Mouse (Mus musculus): ENCODE measurements around the gene Nfrkb. TPM values are rescaled to one million over a fixed set of nuclear protein-coding genes. Genes with fewer than 3 reads are reported as not detected.

The Nfrkb gene
- total RNA-seq, 2 experiments from 2014 or later: 8.8 to 11.4 TPM

- intact Hi-C loops (cut with DNase I): loop anchor here (10.0 kb wide), 1 partner anchor 126 kb away; no protein-coding TSS in a partner anchor
- DNase-seq (ENCODE audit: low spot score): no peak
These were observed 32.8 kb downstream of the Nfrkb start for GRCm38 (mm10) chr9:31418821-31419220.

- intact Hi-C loops (cut with DNase I): no loop called here
- DNase-seq (ENCODE audit: low spot score): no peak
These were observed 36.2 kb downstream of the Nfrkb start for GRCm38 (mm10) chr9:31422143-31422542.

- DNase-seq (ENCODE audit: low spot score): no peak
- intact Hi-C loops (cut with DNase I): no loop called here
These were observed 43.0 kb downstream of the Nfrkb start for GRCm38 (mm10) chr9:31428971-31429370.

- DNase-seq (ENCODE audit: low spot score): no peak
- intact Hi-C loops (cut with DNase I): no loop called here
These were observed 44.0 kb downstream of the Nfrkb start for GRCm38 (mm10) chr9:31430011-31430410.

GRCm38 (mm10) chr9:31431751-31432150 lies 45.8 kb downstream of the Nfrkb start:
- intact Hi-C loops (cut with DNase I): no loop called here

GRCm38 (mm10) chr9:31432336-31432975 lies 46.5 kb downstream of the Nfrkb start:
- intact Hi-C loops (cut with DNase I): no loop called here
- DNase-seq (ENCODE audit: low spot score): no peak

More at GRCm38 (mm10) chr9:31431751-31432150, 45.8 kb downstream of the Nfrkb start:
- DNase-seq (ENCODE audit: low spot score): no peak

- intact Hi-C loops (cut with DNase I): no loop called here
- DNase-seq (ENCODE audit: low spot score): no peak
These were observed 47.4 kb downstream of the Nfrkb start for GRCm38 (mm10) chr9:31433431-31433830.

- DNase-seq (ENCODE audit: low spot score): no peak
- intact Hi-C loops (cut with DNase I): no loop called here
These were observed 49.4 kb downstream of the Nfrkb start for GRCm38 (mm10) chr9:31435415-31435814.

- intact Hi-C loops (cut with DNase I): no loop called here
- no peak for DNase-seq (ENCODE audit: low spot score)
These were observed 51.9 kb downstream of the Nfrkb start for GRCm38 (mm10) chr9:31437861-31438260.

GRCm38 (mm10) chr9:31438834-31439233 lies 52.8 kb downstream of the Nfrkb start:
- intact Hi-C loops (cut with DNase I): no loop called here
- DNase-seq (ENCODE audit: low spot score): no peak

GRCm38 (mm10) chr9:31439341-31439740 lies 53.3 kb downstream of the Nfrkb start:
- DNase-seq (ENCODE audit: low spot score): no peak
- intact Hi-C loops (cut with DNase I): no loop called here

GRCm38 (mm10) chr9:31440366-31440765 lies 54.4 kb downstream of the Nfrkb start:
- intact Hi-C loops (cut with DNase I): no loop called here

GRCm38 (mm10) chr9:31441487-31441886 lies 55.5 kb downstream of the Nfrkb start:
- intact Hi-C loops (cut with DNase I): no loop called here
- DNase-seq (ENCODE audit: low spot score): no peak

More at GRCm38 (mm10) chr9:31440366-31440765, 54.4 kb downstream of the Nfrkb start:
- DNase-seq (ENCODE audit: low spot score): no peak

- intact Hi-C loops (cut with DNase I): no loop called here
- no peak for DNase-seq (ENCODE audit: low spot score)
These were observed 58.2 kb downstream of the Nfrkb start for GRCm38 (mm10) chr9:31444236-31444635.

- DNase-seq (ENCODE audit: low spot score): no peak
- intact Hi-C loops (cut with DNase I): no loop called here
These were observed 63.3 kb downstream of the Nfrkb start for GRCm38 (mm10) chr9:31449145-31449772.

GRCm38 (mm10) chr9:31452166-31452565 lies 66.2 kb downstream of the Nfrkb start:
- DNase-seq (ENCODE audit: low spot score): no peak
- intact Hi-C loops (cut with DNase I): no loop called here

GRCm38 (mm10) chr9:31454356-31454755 lies 68.4 kb downstream of the Nfrkb start:
- no peak for DNase-seq (ENCODE audit: low spot score)
- intact Hi-C loops (cut with DNase I): no loop called here

- DNase-seq (ENCODE audit: low spot score): no peak
These were observed 77.2 kb downstream of the Nfrkb start for GRCm38 (mm10) chr9:31463190-31463589.

GRCm38 (mm10) chr9:31463692-31464474 lies 77.9 kb downstream of the Nfrkb start, which contains the start of gene Tmem45b:
Gene Tmem45b, minus strand, starts transcription at chr9:31464462.
- intact Hi-C loops (cut with DNase I): no loop called here
- DNase-seq (ENCODE audit: low spot score): no peak

More at GRCm38 (mm10) chr9:31463190-31463589, 77.2 kb downstream of the Nfrkb start:
- intact Hi-C loops (cut with DNase I): no loop called here

All from heart, postnatal 25 days (tissue).